In genomic region chr13:37459957-37460930, GRCm38 (mm10) we compare ENCODE assay signal across 8 mouse cellular contexts.
DNase-seq lines count a peak whose midpoint lies in the region; ATAC-seq and TF ChIP-seq lines count a peak whose summit lies in the region.

No protein-coding gene starts in this region.

- peaks cover 24% of the 10 kb centered on the region for H3K4me1 ChIP-seq in intestine, embryonic 15.5 days (replicated peaks)
- peaks cover 45% of the 10 kb centered on the region for H3K4me1 ChIP-seq in lung, adult 2 months (ENCODE audit: control insufficient read depth, insufficient read depth, low read length)

- no peak overlapping the region for H3K4me3 ChIP-seq in intestine, embryonic 15.5 days (replicated peaks)
- no peak overlapping the region for H3K4me3 ChIP-seq in lung, adult 2 months (replicated peaks; ENCODE audit: extremely low read depth, low read depth, low read length)

- 65% methylated on average over 28 of the region's 28 CpGs for WGBS in intestine, embryonic 15.5 days
- WGBS in lung, adult 2 months: 46% methylated on average over 28 of the region's 28 CpGs

- no peaks in the 10 kb centered on the region for H3K9me3 ChIP-seq in intestine, embryonic 15.5 days

- peak; percentile 84 for DNase-seq in adrenal gland, postnatal 10 days
- no peak for DNase-seq in adrenal gland, postnatal 4 days (ENCODE audit: low spot score in 2 of 2)
- peak; percentile 64 for DNase-seq in fibroblast of lung, adult 2 months (ENCODE audit: low read depth)
- peak; percentile 71 for DNase-seq in lung, adult 2 months
- no peak for DNase-seq in spleen, adult 12 weeks (ENCODE audit: low spot score)
- DNase-seq in right cerebral cortex, postnatal 10 days (ENCODE audit: low spot score in 2 of 2): no peak
- DNase-seq in cerebellum, adult 8-10 months: no peak

- TF ChIP-seq POLR2A in lung, adult 2 months (IDR thresholded peaks at IDR 0.05; ENCODE audit: borderline replicate concordance, extremely low read depth, low read depth, low read length): no peak

- no peaks in the 10 kb centered on the region for H3K36me3 ChIP-seq in intestine, embryonic 15.5 days

- H3K27ac ChIP-seq in intestine, embryonic 15.5 days: peak overlapping the region; percentile 10; the same call in 1 of the 2 replicates

- H3K27me3 ChIP-seq in intestine, embryonic 15.5 days (replicated peaks): no peaks in the 10 kb centered on the region

- no peak for TF ChIP-seq CTCF in lung, adult 2 months (IDR thresholded peaks at IDR 0.05; ENCODE audit: insufficient read depth, low read length)

- no peak overlapping the region for H3K9ac ChIP-seq in intestine, embryonic 15.5 days

- ATAC-seq in intestine, embryonic 15.5 days: peak; percentile 57

- no peak overlapping the region for H3K4me2 ChIP-seq in intestine, embryonic 15.5 days (replicated peaks)

Comparison
In these comparisons a context has a peak if more than half of its experiments do, and no peak if none do; other contexts are left out.
1. DNase-seq: peak in adrenal gland, postnatal 10 days (single experiment), fibroblast of lung, adult 2 months (single experiment) and lung, adult 2 months (single experiment); none in adrenal gland, postnatal 4 days (0 of 2), spleen, adult 12 weeks (single experiment), right cerebral cortex, postnatal 10 days (0 of 2) and cerebellum, adult 8-10 months (single experiment).